Mouse (Mus musculus): Measurements from ENCODE around the gene Lag3. TPM values are rescaled to one million over a fixed set of nuclear protein-coding genes. Genes with fewer than 3 reads are reported as not detected.

Lag3 gene
- polyA plus RNA-seq, 1 experiment from 2014 or later = 2.9 TPM

- Histone ChIP-seq H3K27me3 (ENCODE audit: insufficient read depth, low read length) (no peaks in the 10 kb centered on the region), H3K27ac (no peak overlapping the region), H3K4me1 (replicated peaks; ENCODE audit: insufficient read depth, low read length) (no peaks in the 10 kb centered on the region), H3K4me2 (ENCODE audit: low read length) (no peak overlapping the region), H3K9ac (ENCODE audit: low read depth, low read length) (no peak overlapping the region), H3K36me3 (ENCODE audit: insufficient read depth, low read length) (no peaks in the 10 kb centered on the region), H3K9me3 (replicated peaks; ENCODE audit: low read length) (no peaks in the 10 kb centered on the region), H3K4me3 (replicated peaks; ENCODE audit: low read depth, low read length) (no peak overlapping the region)
- TF ChIP-seq CTCF (IDR thresholded peaks at IDR 0.05; ENCODE audit: low read depth) = no peak
- DNase-seq (ENCODE audit: low spot score) (no peak), ATAC-seq (replicated peaks; ENCODE audit: low FRiP score, low read depth) (no peak)
- 62% methylated on average over 6 of the region's 6 CpGs for WGBS
These were observed 20.5 kb downstream of the Lag3 start for GRCm38 (mm10) chr6:124890997-124891396.

GRCm38 (mm10) chr6:124888555-124889125, 22.9 kb downstream of the Lag3 start:
- 87% methylated on average over 6 of the region's 6 CpGs for WGBS
- Histone ChIP-seq H3K9me3 (replicated peaks; ENCODE audit: low read length) (no peaks in the 10 kb centered on the region), H3K27me3 (ENCODE audit: insufficient read depth, low read length) (no peaks in the 10 kb centered on the region), H3K36me3 (ENCODE audit: insufficient read depth, low read length) (no peaks in the 10 kb centered on the region), H3K9ac (ENCODE audit: low read depth, low read length) (no peak overlapping the region), H3K4me3 (replicated peaks; ENCODE audit: low read depth, low read length) (no peak overlapping the region), H3K4me1 (replicated peaks; ENCODE audit: insufficient read depth, low read length) (no peaks in the 10 kb centered on the region; the same call in 1 of the 2 replicates), H3K27ac (no peak overlapping the region), H3K4me2 (ENCODE audit: low read length) (no peak overlapping the region)
- ATAC-seq (replicated peaks; ENCODE audit: low FRiP score, low read depth) = no peak
- no peak for TF ChIP-seq CTCF (IDR thresholded peaks at IDR 0.05; ENCODE audit: low read depth)
- no peak for DNase-seq (ENCODE audit: low spot score)

GRCm38 (mm10) chr6:124887986-124888385, 23.5 kb downstream of the Lag3 start, which contains the start of gene Cd4:
Gene Cd4 (minus strand): TSS chr6:124888221.
- H3K9ac ChIP-seq (ENCODE audit: low read depth, low read length) = no peak within 1 kb of the TSS
- no peak within 1 kb of the TSS for H3K4me3 ChIP-seq (replicated peaks; ENCODE audit: low read depth, low read length)
- no peaks in the 10 kb centered on the region for H3K36me3 ChIP-seq (ENCODE audit: insufficient read depth, low read length)
- 77% methylated on average over 9 of the region's 9 CpGs for WGBS
- H3K9me3 ChIP-seq (replicated peaks; ENCODE audit: low read length) = no peaks in the 10 kb centered on the region
- H3K27me3 ChIP-seq (ENCODE audit: insufficient read depth, low read length) = no peaks in the 10 kb centered on the region
- ATAC-seq (replicated peaks; ENCODE audit: low FRiP score, low read depth) = no peak
- no peak within 1 kb of the TSS for H3K4me2 ChIP-seq (ENCODE audit: low read length)
- TF ChIP-seq CTCF (IDR thresholded peaks at IDR 0.05; ENCODE audit: low read depth) = no peak
- no peak for DNase-seq (ENCODE audit: low spot score)
- no peak within 1 kb of the TSS for H3K27ac ChIP-seq
- H3K4me1 ChIP-seq (replicated peaks; ENCODE audit: insufficient read depth, low read length) = no peaks in the 10 kb centered on the region; the same call in 1 of the 2 replicates

- no peaks in the 10 kb centered on the region; the same call in 1 of the 2 replicates for H3K4me1 ChIP-seq (replicated peaks; ENCODE audit: insufficient read depth, low read length)
- H3K27me3 ChIP-seq (ENCODE audit: insufficient read depth, low read length) = no peaks in the 10 kb centered on the region
- no peak for ATAC-seq (replicated peaks; ENCODE audit: low FRiP score, low read depth)
- H3K4me3 ChIP-seq (replicated peaks; ENCODE audit: low read depth, low read length) = no peak overlapping the region
- DNase-seq (ENCODE audit: low spot score) = no peak
- no peaks in the 10 kb centered on the region for H3K9me3 ChIP-seq (replicated peaks; ENCODE audit: low read length)
- H3K4me2 ChIP-seq (ENCODE audit: low read length) = no peak overlapping the region
- no peak overlapping the region for H3K27ac ChIP-seq
- no peak overlapping the region for H3K9ac ChIP-seq (ENCODE audit: low read depth, low read length)
- no peaks in the 10 kb centered on the region for H3K36me3 ChIP-seq (ENCODE audit: insufficient read depth, low read length)
- 87% methylated on average over 8 of the region's 8 CpGs for WGBS
- no peak for TF ChIP-seq CTCF (IDR thresholded peaks at IDR 0.05; ENCODE audit: low read depth)
These were observed 25.5 kb downstream of the Lag3 start for GRCm38 (mm10) chr6:124885956-124886381.

GRCm38 (mm10) chr6:124884714-124885500, 26.6 kb downstream of the Lag3 start:
- Histone ChIP-seq H3K9ac (ENCODE audit: low read depth, low read length) (no peak overlapping the region), H3K36me3 (ENCODE audit: insufficient read depth, low read length) (no peaks in the 10 kb centered on the region), H3K27me3 (ENCODE audit: insufficient read depth, low read length) (no peaks in the 10 kb centered on the region), H3K9me3 (replicated peaks; ENCODE audit: low read length) (no peaks in the 10 kb centered on the region), H3K4me3 (replicated peaks; ENCODE audit: low read depth, low read length) (no peak overlapping the region), H3K27ac (no peak overlapping the region), H3K4me1 (replicated peaks; ENCODE audit: insufficient read depth, low read length) (no peaks in the 10 kb centered on the region; the same call in 1 of the 2 replicates), H3K4me2 (ENCODE audit: low read length) (no peak overlapping the region)
- WGBS = 62% methylated on average over 10 of the region's 10 CpGs
- no peak for TF ChIP-seq CTCF (IDR thresholded peaks at IDR 0.05; ENCODE audit: low read depth)
- DNase-seq (ENCODE audit: low spot score) (peak; percentile 51), ATAC-seq (replicated peaks; ENCODE audit: low FRiP score, low read depth) (no peak)

- no peaks in the 10 kb centered on the region for H3K36me3 ChIP-seq (ENCODE audit: insufficient read depth, low read length)
- no peaks in the 10 kb centered on the region for H3K27me3 ChIP-seq (ENCODE audit: insufficient read depth, low read length)
- DNase-seq (ENCODE audit: low spot score) = no peak
- no peaks in the 10 kb centered on the region; the same call in 1 of the 2 replicates for H3K4me1 ChIP-seq (replicated peaks; ENCODE audit: insufficient read depth, low read length)
- no peak overlapping the region for H3K27ac ChIP-seq
- H3K4me3 ChIP-seq (replicated peaks; ENCODE audit: low read depth, low read length) = no peak overlapping the region
- H3K9ac ChIP-seq (ENCODE audit: low read depth, low read length) = no peak overlapping the region
- WGBS = 82% methylated on average over 10 of the region's 10 CpGs
- H3K9me3 ChIP-seq (replicated peaks; ENCODE audit: low read length) = no peaks in the 10 kb centered on the region
- no peak overlapping the region for H3K4me2 ChIP-seq (ENCODE audit: low read length)
- no peak for TF ChIP-seq CTCF (IDR thresholded peaks at IDR 0.05; ENCODE audit: low read depth)
- ATAC-seq (replicated peaks; ENCODE audit: low FRiP score, low read depth) = no peak
These were observed 28.2 kb downstream of the Lag3 start for GRCm38 (mm10) chr6:124883351-124883750.

Data from kidney, postnatal 0 days (tissue).